Mouse (Mus musculus) testis, adult 2 months (tissue): ENCODE results near the gene Gm10645. TPM values are rescaled to one million over a fixed set of nuclear protein-coding genes. Genes with fewer than 3 reads are reported as not detected.

Source experiments
- H3K27ac ChIP-seq: fragments of 200-500 bp; 2 replicates; pipeline ENCODE4 v1.5.1; 2012; ENCODE audit warnings: low read depth, low read length; ENCODE audit not compliant: control insufficient read depth, insufficient read depth
- H3K27me3 ChIP-seq: fragments of 200-500 bp; 2 replicates; pipeline ENCODE4 v1.6.1; 2012; ENCODE audit warnings: mild to moderate bottlenecking, low read length, moderate library complexity; ENCODE audit not compliant: control insufficient read depth, insufficient read depth
- H3K36me3 ChIP-seq: fragments of 200-500 bp; 2 replicates; pipeline ENCODE4 v1.6.1; 2012; ENCODE audit warnings: mild to moderate bottlenecking, low read length; ENCODE audit not compliant: control insufficient read depth, insufficient read depth
- H3K4me1 ChIP-seq: fragments of 200-500 bp; 2 replicates; pipeline ENCODE4 v1.6.1; 2012; ENCODE audit warnings: low read length; ENCODE audit not compliant: control insufficient read depth, insufficient read depth
- H3K4me3 ChIP-seq: fragments of 200-500 bp; 2 replicates; pipeline ENCODE4 v1.5.1; 2012; ENCODE audit warnings: low read depth, mild to moderate bottlenecking, low read length, moderate library complexity, mixed read lengths; ENCODE audit not compliant: control insufficient read depth
- CTCF ChIP-seq: fragments of 200-500 bp; IDR thresholded peaks from 2 replicates; pipeline ENCODE4 v1.5.1; 2012; ENCODE audit warnings: low read depth, mild to moderate bottlenecking, inconsistent platforms, low read length, moderate library complexity; ENCODE audit not compliant: control insufficient read depth, insufficient read depth, insufficient replicate concordance
- POLR2A ChIP-seq: fragments of 200-500 bp; IDR thresholded peaks from 2 replicates; pipeline ENCODE4 v1.6.1; 2012; ENCODE audit warnings: low read depth, mild to moderate bottlenecking, inconsistent platforms, low read length, moderate library complexity; ENCODE audit not compliant: control insufficient read depth
- polyA plus RNA-seq: library from polyadenylated mRNA; depleted of rRNA; stranded (reverse); fragments of >200 nt; gene quantifications from 2 replicates; pipeline ENCODE4 v1.2.3, GENCODE M21; 2012

The Gm10645 gene
- polyA plus RNA-seq, 1 experiment: not detected

DNA sequence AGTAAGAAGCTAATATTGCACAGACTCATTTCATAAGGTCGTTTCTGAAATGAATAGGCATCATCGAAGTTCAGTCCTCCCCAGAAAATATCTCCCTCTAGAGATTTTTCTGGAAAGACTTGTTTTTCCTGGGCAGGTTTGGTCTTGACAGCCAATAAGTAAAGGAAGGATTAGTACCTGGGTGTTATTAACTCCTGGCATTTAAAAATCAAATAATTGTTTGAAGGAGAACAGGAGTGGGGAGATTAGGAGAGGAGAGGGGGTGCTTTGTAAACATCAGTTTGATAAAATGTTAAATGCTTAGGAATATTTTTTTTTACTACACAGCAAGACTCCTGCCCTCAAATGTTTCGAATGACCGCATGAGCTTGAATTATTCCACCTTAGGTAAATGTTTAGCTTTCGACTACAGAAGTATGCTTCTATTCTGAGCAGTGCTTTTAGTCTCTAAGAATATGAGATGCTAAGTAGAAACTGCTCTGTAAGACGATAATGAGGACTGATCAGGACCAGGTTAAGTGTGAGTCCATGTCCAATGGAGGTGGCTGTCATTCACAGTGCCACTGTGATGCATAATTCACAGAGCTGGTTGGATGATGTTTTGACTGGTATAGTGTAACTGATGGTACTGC, 16.0 kb upstream of the Gm10645 start:
- H3K36me3 ChIP-seq: no peaks in the 10 kb centered on the region
- H3K4me1 ChIP-seq: no peaks in the 10 kb centered on the region
- TF ChIP-seq POLR2A (no peak), CTCF (no peak)
- no peaks in the 10 kb centered on the region for H3K27me3 ChIP-seq
- H3K4me3 ChIP-seq: no peak overlapping the region
- H3K27ac ChIP-seq: no peak overlapping the region

GRCm38 (mm10) chr8:83178228-83178742, 12.3 kb upstream of the Gm10645 start:
- Histone ChIP-seq H3K4me3 (no peak overlapping the region), H3K27ac (no peak overlapping the region), H3K36me3 (no peaks in the 10 kb centered on the region), H3K27me3 (no peaks in the 10 kb centered on the region), H3K4me1 (no peaks in the 10 kb centered on the region; the same call in 1 of the 2 replicates)
- TF ChIP-seq POLR2A (no peak), CTCF (no peak)

DNA sequence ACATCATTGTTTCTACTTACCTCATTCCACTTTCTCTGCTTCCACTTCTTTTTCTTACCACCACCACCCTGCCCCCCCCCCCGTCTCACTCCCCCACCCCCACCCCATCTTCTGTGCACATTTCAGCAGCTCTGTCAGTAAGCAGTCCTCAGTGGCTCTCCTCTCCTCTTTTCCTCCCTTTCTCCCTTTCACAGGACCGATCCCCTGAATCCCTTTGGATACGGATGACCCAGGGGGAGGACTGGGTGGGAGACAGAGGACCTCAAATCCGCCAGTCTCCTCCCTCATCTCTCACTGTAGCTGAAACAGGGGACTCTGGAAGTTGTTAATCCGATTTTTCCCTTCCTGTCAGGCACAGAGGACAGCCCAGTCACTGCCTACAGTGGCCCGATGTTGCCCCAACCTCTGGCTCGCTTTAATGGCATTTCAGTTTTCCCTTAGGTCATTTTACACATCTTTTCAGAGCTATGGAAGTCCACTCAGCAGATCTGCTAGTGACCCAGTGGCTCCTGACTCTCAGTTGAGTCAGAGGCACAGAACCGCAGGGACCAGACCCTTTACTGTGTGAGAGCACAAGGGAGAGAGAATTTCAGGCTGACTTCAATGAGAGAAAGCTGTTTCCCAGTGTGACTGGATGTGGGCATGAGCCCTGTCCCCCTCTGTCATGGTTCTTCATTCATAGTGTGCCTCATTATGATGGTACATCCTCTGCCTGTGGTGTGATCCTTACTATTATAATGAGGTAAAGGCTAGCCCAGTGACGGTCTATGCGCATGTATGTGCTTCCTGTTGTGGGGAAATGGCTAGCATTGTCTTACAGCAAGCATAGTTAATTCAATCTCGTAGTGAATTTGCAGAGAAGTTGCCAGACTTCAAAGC, 11.6 kb upstream of the Gm10645 start:
- TF ChIP-seq CTCF (no peak), POLR2A (no peak)
- Histone ChIP-seq H3K4me3 (no peak overlapping the region), H3K4me1 (no peaks in the 10 kb centered on the region; the same call in 1 of the 2 replicates), H3K27me3 (no peaks in the 10 kb centered on the region), H3K27ac (no peak overlapping the region), H3K36me3 (no peaks in the 10 kb centered on the region)

DNA sequence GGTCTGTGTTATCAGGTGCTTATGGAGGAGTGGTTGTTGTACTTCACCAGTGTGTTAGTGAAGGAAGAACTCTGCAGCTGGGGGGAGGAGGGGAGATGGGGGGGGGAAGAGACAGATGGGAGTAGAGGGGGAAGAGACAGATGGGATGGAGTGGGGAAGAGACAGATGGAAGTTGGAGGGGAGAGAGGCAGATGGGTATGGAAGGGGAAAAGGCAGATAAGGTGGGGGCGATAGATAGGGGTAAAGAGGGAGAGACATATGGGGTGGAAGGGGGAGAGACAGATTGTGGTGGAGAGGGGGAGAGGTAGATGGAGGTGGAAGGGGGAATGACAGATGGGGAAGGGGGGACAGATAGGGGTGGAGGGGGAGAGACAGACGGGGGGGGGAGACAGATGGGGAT, 10.8 kb upstream of the Gm10645 start:
- no peaks in the 10 kb centered on the region; the same call in 1 of the 2 replicates for H3K4me1 ChIP-seq
- no peak for TF ChIP-seq CTCF
- no peak for TF ChIP-seq POLR2A
- H3K4me3 ChIP-seq: no peak overlapping the region
- no peaks in the 10 kb centered on the region for H3K36me3 ChIP-seq
- no peak overlapping the region for H3K27ac ChIP-seq
- no peaks in the 10 kb centered on the region for H3K27me3 ChIP-seq

GRCm38 (mm10) chr8:83175680-83176079, 9.7 kb upstream of the Gm10645 start:
- Histone ChIP-seq H3K36me3 (no peaks in the 10 kb centered on the region), H3K27me3 (no peaks in the 10 kb centered on the region), H3K27ac (no peak overlapping the region), H3K4me3 (no peak overlapping the region), H3K4me1 (no peaks in the 10 kb centered on the region; the same call in 1 of the 2 replicates)
- TF ChIP-seq CTCF (no peak), POLR2A (no peak)

DNA sequence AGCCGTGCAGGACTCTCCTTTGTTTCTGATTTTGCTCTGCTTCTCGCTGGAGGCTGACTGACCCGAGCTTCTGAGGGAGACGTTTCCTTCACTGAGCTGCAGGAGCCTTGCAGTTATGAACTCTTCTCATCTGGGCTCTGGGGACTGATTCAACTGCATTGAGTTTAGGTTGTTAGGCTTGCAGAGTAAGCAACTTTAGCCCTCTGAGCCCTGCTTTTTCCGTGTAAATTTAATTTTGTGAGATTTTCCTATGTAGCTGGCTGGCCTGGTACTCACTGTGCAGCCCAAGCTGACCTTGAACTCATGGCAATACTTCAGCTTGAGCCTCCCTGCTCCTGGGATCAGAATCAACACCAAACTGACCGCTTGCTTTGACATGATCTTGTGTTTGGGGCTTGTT, 4.9 kb upstream of the Gm10645 start:
- Histone ChIP-seq H3K4me3 (no peak overlapping the region), H3K27me3 (no peaks in the 10 kb centered on the region), H3K27ac (no peak overlapping the region), H3K36me3 (no peaks in the 10 kb centered on the region), H3K4me1 (peaks cover 4% of the 10 kb centered on the region)
- TF ChIP-seq CTCF: no peak

DNA sequence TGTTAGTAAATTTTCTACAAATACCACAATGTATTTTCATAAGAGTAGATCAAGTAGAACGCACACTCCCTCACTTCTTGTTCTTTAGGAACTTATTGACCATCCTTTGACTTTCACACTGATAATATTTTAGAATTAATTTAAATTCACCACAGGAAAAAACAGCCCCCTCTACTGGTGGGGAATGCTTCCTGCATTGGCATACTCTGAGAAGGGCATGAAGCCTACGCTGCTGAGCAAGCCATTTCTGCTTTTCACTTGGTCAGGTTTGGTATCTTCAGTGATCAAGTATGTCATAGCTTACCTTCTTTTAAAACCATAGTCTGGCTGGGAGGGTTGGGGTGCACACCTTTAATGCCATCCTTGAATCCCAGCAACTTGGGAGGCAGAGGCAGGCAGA, 3.7 kb upstream of the Gm10645 start:
- H3K36me3 ChIP-seq: no peaks in the 10 kb centered on the region
- peaks cover 7% of the 10 kb centered on the region for H3K4me1 ChIP-seq
- H3K4me3 ChIP-seq: no peak overlapping the region
- H3K27me3 ChIP-seq: no peaks in the 10 kb centered on the region
- no peak overlapping the region for H3K27ac ChIP-seq
- TF ChIP-seq POLR2A: no peak
- TF ChIP-seq CTCF: no peak
